Mouse (Mus musculus) lung, postnatal 14 days (tissue): Measurements from ENCODE around the gene Olfr1030.
"Not testable (repeated sequence)": the region's sequence is repeated elsewhere in the genome, so short reads cannot be mapped to it uniquely, and the experiment has no call there.

ENCODE experiments used
- DNase-seq: peaks from one replicate; pipeline ENCODE4 v3.0.0; 2021

The Olfr1030 gene

DNA sequence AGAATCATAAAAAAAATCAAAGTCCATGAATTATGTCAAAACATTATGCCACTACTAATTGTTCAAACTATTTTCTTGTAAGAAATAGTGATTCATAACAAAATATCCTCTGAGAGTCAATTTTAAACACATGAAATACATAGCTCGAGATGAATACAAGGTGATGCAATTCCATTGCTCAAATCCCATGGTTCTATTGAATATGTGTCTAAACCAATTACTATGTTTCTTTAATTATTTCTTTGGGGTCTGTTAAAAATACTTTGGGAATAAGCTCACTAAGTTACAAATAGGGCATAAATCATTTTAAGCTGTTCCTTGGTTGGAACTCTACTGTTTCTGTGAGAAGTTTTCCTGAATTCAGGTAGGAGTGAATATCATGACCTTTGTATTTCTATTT lies at the start of gene Olfr1030:
Olfr1030 (plus strand) TSS at position 301 of the 400 bp plus-strand sequence.
- DNase-seq, result no peak

DNA sequence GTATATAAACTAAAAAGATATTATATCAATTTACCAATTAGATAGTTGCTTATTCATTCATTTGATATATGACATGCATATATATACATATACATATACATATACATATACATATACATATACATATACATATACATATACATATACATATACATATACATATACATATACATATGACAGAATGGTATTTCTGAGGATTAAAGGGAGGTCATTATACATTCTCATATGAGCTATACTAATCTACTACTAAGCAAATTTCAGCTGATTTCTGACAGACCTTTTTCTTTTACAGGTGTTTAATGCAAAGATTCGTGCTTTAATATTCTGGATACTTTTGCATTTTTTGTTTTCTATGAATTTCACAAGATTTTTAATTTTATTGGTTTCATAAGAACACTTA lies 28.9 kb upstream of the Olfr1030 start, which contains the start of gene Olfr1028:
Olfr1028 (plus strand) TSS at position 301 of the 400 bp plus-strand sequence.
- no peak for DNase-seq

DNA sequence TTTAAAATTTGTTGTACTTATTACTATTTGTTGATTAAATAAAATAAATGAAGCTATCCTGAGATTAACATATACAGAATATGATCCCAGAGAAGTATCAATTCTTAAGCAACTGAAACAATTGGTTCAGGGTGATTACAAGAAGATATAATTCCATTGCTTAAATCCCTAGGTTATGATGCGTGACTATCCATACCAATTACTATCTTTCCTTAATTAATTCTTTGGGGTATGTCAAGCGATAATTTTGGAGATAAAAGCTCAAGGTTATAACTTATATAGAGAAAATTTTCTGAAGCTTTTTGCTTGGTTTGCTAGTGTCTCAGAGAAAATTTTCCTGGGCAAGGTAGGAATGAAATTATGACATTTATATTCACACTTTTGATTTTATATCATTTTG lies 5.5 kb upstream of the Olfr1030 start, which contains the start of gene Olfr1029:
Olfr1029 (plus strand) TSS at position 301 of the 400 bp plus-strand sequence.
- DNase-seq, result no peak

DNA sequence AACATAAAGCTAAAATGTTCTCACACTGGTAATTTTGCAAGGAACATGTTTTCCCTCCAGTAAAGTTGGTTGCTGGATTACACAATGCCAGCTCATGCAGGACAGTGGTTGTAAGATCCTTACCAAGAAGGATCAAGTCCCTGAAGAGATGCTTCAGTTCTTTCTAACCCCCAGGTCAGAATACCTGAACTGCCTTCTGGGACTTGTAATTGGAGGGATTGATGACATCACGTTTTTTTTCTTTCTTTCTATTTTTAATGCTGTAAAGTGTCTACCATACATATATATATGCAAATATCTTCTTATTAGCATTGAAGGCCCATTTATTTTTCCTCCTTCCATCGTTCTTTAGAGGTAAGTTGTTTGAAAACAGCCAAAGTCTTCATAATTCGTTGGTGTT lies 10.9 kb downstream of the Olfr1030 start, which contains the start of gene Olfr1031:
Olfr1031 (plus strand) TSS at position 301 of the 400 bp plus-strand sequence.
- no peak for DNase-seq

DNA sequence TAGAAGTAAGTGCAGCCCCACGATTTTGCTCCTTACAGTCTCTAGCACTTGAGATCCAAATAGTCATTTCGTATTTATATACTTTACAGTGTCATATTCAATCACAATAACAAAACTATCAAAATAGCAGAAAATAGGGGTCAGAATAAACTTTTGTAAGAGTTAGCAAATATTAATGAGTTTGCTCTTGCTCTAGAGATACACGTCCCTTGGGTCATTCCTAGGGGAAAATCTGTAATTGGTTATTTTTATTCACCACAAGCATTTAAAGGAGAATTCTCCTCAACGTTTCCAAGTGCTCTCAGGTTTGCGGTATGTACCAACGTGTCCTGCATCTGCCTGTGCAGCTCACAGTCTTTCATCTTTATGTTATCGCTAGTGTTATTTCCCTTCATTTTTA lies 26.2 kb downstream of the Olfr1030 start, which contains the start of gene Olfr1032:
Olfr1032 (plus strand) TSS at position 301 of the 400 bp plus-strand sequence.
- no peak for DNase-seq

DNA sequence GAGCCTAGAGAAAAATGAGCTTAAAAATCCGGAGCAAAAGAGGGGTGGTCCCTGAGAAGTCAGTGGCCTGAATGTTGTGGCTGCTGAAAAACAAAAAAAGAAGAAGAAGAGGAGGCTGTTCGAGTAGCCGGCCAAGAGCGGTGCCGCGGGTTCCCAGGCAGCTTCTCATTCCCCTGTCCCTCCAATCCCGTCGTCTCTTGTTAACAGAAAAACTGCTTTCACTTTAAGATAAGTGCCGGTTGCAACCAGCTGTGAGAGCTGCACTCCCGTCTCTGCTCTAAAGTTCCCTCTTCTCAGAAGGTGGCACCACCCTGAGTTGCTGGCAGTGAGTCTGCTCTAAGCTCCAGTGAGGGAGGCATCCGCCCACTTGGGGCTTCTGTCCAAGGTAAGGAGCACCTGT lies 41.3 kb downstream of the Olfr1030 start, which contains the start of gene Olfr1033:
Olfr1033 (plus strand) TSS at position 228 of the 400 bp plus-strand sequence.
- DNase-seq, result peak; percentile 1

DNA sequence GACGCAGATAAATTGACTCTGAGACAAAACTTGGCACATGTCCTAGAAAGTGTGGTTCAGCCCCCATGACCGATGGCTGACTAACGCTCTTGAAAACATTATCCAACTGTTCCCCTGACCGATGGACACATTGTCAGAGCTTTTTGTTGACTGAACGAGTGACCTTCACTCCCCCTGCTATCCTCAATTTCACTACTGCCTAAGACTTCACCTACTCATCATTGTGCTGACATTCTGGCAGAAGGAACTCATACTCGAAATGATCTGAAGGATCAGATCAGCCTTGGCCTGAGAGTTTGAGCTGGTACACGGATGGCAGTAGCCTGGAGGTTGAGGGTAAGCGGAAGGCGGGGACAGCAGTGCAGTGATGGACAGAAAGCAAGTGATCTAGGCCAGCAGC lies 42.4 kb downstream of the Olfr1030 start:
- DNase-seq, result not testable (repeated sequence)
